Mouse (Mus musculus): ENCODE measurements around the gene Olfr1054.
"Not testable (repeated sequence)": the region's sequence is repeated elsewhere in the genome, so short reads cannot be mapped to it uniquely, and the experiment has no call there.

The Olfr1054 gene

DNA sequence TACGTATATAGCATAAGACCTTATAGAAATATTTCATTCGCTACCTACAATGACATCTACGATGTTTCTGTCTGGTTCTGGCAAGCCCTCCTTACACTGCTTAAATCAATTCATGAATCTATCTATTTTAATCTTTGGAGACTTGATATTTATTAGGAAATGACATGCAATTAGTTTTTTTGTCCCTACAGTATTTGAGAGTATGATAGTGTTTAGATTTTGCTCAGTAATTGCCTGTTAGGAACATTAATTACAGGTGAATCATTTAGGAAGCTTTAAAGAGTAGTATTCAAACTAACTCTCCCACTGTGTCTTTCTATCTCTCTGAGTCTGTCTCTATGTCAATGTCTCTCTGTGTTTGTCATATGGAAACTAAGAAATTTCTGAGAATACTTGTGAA, at the start of gene Olfr1054:
Gene Olfr1054 (minus strand): TSS at position 101 of the 400 bp plus-strand sequence.
- DNase-seq (ENCODE audit: low spot score) = no peak

GRCm38 (mm10) chr2:86378293-86378692, 43.1 kb upstream of the Olfr1054 start, which contains the start of gene Olfr1057:
Gene Olfr1057, minus strand, starts transcription at chr2:86378393.
- DNase-seq (ENCODE audit: low spot score) = no peak

- not testable (repeated sequence) for DNase-seq (ENCODE audit: low spot score)
Observed at GRCm38 (mm10) chr2:86366342-86366741, 31.1 kb upstream of the Olfr1054 start.

GRCm38 (mm10) chr2:86362369-86362768, 27.1 kb upstream of the Olfr1054 start, which contains the start of gene Olfr1056:
Gene Olfr1056, minus strand, starts transcription at chr2:86362469.
- DNase-seq (ENCODE audit: low spot score) = no peak

GRCm38 (mm10) chr2:86351751-86352150, 16.5 kb upstream of the Olfr1054 start:
- DNase-seq (ENCODE audit: low spot score) = peak; percentile 17

DNA sequence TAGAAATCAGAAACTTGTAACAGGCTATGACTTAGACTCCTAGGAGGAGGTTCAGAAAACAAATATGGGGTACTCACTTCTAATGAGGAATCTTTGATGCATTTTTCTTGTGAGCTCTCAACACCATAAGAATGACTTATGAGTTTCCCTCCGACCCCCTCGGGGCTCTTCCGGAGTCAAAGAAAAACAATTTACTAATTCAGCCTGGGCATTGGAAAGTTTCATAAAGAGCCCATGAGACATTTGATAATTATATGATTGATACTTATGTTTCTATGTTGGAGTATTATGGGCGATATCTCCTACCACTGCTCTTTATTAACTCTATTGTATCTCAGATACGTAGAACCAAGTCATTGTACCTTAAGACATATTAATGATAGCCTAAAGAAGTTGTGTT, 15.0 kb upstream of the Olfr1054 start, which contains the start of gene Olfr1055:
Gene Olfr1055 (minus strand): TSS at position 101 of the 400 bp plus-strand sequence.
- no peak for DNase-seq (ENCODE audit: low spot score)

DNA sequence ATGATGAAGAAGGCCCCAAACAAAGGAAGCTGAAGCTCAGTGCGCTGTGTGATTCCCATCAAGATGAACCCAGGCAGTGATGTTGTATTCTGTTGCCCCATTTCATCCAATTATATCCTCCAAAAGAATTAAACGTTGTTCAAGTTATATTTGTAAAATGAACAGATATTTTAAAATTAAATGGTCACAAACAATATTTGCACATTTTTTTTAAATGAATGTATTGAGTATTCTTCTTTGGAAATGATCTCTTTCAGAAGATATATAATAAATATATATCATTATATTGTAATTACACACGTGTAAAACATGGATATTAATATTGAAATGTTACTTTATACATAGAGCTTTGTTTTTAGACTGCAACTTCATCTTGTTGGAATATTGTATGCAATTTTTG, 20.0 kb downstream of the Olfr1054 start, which contains the start of gene Olfr1053:
Gene Olfr1053 (minus strand): TSS at position 101 of the 400 bp plus-strand sequence.
- DNase-seq (ENCODE audit: low spot score) = no peak

DNA sequence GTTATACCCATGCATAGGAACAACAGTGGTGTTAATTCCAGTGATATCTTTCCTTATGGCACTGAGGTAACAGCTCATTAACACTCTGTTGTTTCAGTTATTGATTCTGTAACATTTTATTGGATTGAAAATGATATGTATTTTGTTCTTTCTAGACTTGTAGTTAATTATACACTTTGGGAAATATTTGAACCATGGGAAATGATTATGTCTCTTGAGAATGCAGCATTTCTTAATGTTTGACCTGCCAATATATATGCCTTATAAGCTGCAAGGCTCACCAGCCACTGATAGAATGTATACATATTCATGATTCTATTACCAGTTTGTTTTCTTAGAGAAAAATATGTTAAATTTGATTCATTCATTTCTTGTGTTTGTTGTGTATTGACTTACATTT, 43.1 kb downstream of the Olfr1054 start, which contains the start of gene Olfr1052:
Gene Olfr1052 (plus strand): TSS at position 301 of the 400 bp plus-strand sequence.
- no peak for DNase-seq (ENCODE audit: low spot score)
